Mouse (Mus musculus) leukemia stem cell, adult 10-12 weeks (primary cell): Measurements from ENCODE around the gene Erbb3. TPM values are rescaled to one million over a fixed set of nuclear protein-coding genes. Genes with fewer than 3 reads are reported as not detected.

ENCODE experiments used
- polyA plus RNA-seq: library from polyadenylated mRNA; stranded (reverse); fragments of >175 nt; gene quantifications from 2 replicates; pipeline ENCODE4 v1.2.3, GENCODE M21; 2012; ENCODE audit warnings: low replicate concordance

Erbb3 gene
- polyA plus RNA-seq, result 0.35 and 0.77 TPM in 2 replicates

GRCm38 (mm10) chr10:128589464-128590192, at the start of gene Erbb3:
Erbb3 (minus strand) TSS chr10:128589652.

GRCm38 (mm10) chr10:128626311-128627310, 37.2 kb upstream of the Erbb3 start, which contains the start of gene Rps26:
Rps26 (minus strand) TSS chr10:128626747.

GRCm38 (mm10) chr10:128565788-128566531, 23.5 kb downstream of the Erbb3 start, which contains the start of gene Pa2g4:
Pa2g4 (minus strand) TSS chr10:128565987.

GRCm38 (mm10) chr10:128548947-128549681, 40.3 kb downstream of the Erbb3 start, which contains the start of gene Rpl41:
Rpl41 (minus strand) TSS chr10:128549305.

GRCm38 (mm10) chr10:128547361-128548032, 42.0 kb downstream of the Erbb3 start, which contains the start of gene Zc3h10:
Zc3h10 (minus strand) TSS chr10:128547774.

GRCm38 (mm10) chr10:128525671-128526308, 63.7 kb downstream of the Erbb3 start, which contains the start of gene Esyt1:
Esyt1 (minus strand) TSS chr10:128525871.

Other genes starting within 250 kb of the Erbb3 start
- gene Coq10a, start 220.7 kb downstream of the Erbb3 start, polyA plus RNA-seq, result 3.6 and 11.6 TPM in 2 replicates
- gene Ankrd52, start 212.5 kb downstream of the Erbb3 start, polyA plus RNA-seq, result 61.1 and 121 TPM in 2 replicates
- not detected in 2 replicates for gene Slc39a5, start 188.4 kb downstream of the Erbb3 start, polyA plus RNA-seq
- gene Nabp2, start 178.2 kb downstream of the Erbb3 start, polyA plus RNA-seq, result 265 and 291 TPM in 2 replicates
- gene Rnf41, start 178.0 kb downstream of the Erbb3 start, polyA plus RNA-seq, result 7.7 and 9.3 TPM in 2 replicates
- gene Smarcc2, start 130.4 kb downstream of the Erbb3 start, polyA plus RNA-seq, result 223 and 234 TPM in 2 replicates
- 27.3 and 134 TPM in 2 replicates for gene Myl6, start 95.5 kb downstream of the Erbb3 start, polyA plus RNA-seq
- gene Myl6b, start 91.0 kb downstream of the Erbb3 start, polyA plus RNA-seq, result 6.8 and 8.3 TPM in 2 replicates
- gene Esyt1, start 63.8 kb downstream of the Erbb3 start, polyA plus RNA-seq, result 64.0 and 113 TPM in 2 replicates
- gene Zc3h10, start 41.9 kb downstream of the Erbb3 start, polyA plus RNA-seq, result 17.8 and 33.1 TPM in 2 replicates
- gene Rpl41, start 40.3 kb downstream of the Erbb3 start, polyA plus RNA-seq, result 1,968 and 2,386 TPM in 2 replicates
- gene Pa2g4, start 23.7 kb downstream of the Erbb3 start, polyA plus RNA-seq, result 485 and 726 TPM in 2 replicates
- 275 and 2,118 TPM in 2 replicates for gene Rps26, start 37.1 kb upstream of the Erbb3 start, polyA plus RNA-seq
- gene Ikzf4, start 56.3 kb upstream of the Erbb3 start, polyA plus RNA-seq, result 1.4 and 2.2 TPM in 2 replicates
- 0.64 and 3.0 TPM in 2 replicates for gene Suox, start 84.4 kb upstream of the Erbb3 start, polyA plus RNA-seq
- gene Rab5b, start 106.6 kb upstream of the Erbb3 start, polyA plus RNA-seq, result 9.7 and 12.3 TPM in 2 replicates
- gene Pmel, start 114.5 kb upstream of the Erbb3 start, polyA plus RNA-seq, result 0.14 TPM in 1 of 2 replicates, not detected in the other
- gene Cdk2, start 115.4 kb upstream of the Erbb3 start, polyA plus RNA-seq, result 14.9 and 21.2 TPM in 2 replicates
- 4.5 and 5.3 TPM in 2 replicates for gene Dgka, start 155.2 kb upstream of the Erbb3 start, polyA plus RNA-seq
- gene Pym1, start 158.2 kb upstream of the Erbb3 start, polyA plus RNA-seq, result 178 and 186 TPM in 2 replicates
- 0.26 and 0.43 TPM in 2 replicates for gene Mmp19, start 201.3 kb upstream of the Erbb3 start, polyA plus RNA-seq
- gene Dnajc14, start 214.4 kb upstream of the Erbb3 start, polyA plus RNA-seq, result 6.1 and 25.6 TPM in 2 replicates
- gene Tmem198b, start 214.7 kb upstream of the Erbb3 start, polyA plus RNA-seq, result 0.89 and 1.4 TPM in 2 replicates
- gene Sarnp, start 227.7 kb upstream of the Erbb3 start, polyA plus RNA-seq, result 0.41 and 5.4 TPM in 2 replicates
- 2.6 and 17.0 TPM in 2 replicates for gene Ormdl2, start 232.0 kb upstream of the Erbb3 start, polyA plus RNA-seq